Mouse (Mus musculus) cerebellum, postnatal 14 days (tissue): ENCODE measurements around the gene Mab21l1.

Source experiments
- DNase-seq, 2 experiments: peaks; one replicate each; pipeline ENCODE4 v3.0.0; 2021; ENCODE audit warnings: mixed read lengths in 2 of 2

Mab21l1 gene

DNA sequence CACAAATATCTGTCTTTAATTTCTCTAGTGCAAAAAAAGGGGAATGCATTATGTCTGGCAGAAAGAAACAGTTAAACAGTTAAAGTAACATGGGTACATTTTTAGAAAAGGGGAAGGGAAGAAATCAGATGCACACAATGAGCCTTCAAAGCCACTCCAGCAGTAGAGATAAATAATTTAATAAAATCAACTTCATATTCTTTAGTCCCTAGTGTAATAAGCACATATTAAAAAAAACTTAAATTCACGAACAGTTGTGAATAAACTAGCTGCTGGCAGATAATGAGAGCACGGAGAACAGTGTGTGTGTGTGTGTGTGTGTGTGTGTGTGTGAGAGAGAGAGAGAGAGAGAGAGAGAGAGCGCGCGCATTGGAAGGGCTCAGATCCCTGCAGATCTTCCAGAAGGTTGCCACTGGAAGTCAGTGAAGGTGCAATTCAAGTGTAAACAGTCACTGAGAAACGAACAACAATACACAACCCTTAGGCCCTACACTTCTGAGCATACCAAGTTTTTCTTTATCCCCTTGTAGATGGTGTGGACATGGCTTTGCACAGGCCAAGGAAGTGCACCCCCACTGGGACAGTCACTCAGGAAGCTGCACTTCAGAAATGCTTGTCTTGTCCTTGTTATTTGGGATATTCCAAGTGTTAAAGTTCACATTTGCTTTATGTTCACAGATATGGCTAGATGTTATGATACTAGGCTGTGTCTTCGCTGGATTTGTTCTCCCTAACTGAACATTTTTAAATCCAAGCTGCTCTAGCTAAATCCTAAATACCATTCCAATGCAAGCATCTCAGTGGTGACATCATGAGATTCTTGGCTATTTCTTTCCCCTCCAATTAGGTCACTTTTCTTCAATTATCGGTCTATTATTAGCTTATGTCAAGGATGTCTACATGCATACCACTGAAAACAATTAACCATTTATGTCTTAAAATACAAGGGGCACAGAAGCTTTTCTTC is 3.3 kb upstream of the Mab21l1 start:
- peak; percentile 74 to 78 for DNase-seq

DNA sequence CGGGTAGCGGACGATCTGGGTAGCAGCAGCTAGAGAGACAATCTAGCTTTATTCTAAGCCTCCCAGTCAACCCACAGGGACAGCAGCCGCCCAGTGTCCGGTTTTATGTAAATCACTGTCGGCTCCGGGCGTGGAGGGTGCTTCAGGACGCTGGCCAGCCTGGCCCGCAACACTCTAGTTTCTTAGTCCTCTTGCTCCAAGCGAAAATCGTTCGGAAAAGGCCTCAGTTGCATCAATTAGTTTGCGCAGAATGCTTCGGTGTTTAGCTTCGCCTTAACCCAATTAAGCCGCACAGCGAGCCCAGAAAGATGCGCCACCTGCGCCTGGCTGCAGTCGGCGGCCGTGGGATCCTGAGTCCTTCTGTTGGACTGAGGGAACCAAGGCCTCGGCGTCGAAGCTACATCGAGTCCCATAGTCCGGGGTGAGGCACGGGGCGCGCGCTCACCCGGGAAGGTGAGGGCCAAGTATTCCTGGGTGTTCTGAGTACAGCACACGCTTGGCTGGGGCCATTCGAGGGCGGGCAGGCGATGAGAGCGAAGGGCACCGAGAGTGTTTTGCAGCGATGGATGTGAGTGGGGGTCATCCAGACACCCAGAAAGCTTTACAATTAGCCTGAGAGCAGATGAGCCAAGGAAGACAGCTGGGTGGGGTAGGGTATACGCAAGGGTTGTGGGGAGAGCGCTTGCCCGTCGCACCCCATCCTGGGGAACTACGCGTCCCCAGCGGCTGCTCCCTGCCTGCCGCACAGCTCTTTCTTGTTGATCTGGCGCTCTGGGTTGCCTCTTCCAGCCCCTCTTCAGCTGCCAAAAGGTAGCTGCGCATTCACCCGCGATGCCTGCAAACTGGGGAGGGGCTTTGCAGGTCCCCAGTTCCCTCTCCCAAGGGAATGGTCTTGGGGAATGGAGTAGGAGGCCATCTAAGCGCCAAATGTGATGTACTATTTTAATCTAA is 1.9 kb upstream of the Mab21l1 start:
- DNase-seq = peak; percentile 80 to 82

DNA sequence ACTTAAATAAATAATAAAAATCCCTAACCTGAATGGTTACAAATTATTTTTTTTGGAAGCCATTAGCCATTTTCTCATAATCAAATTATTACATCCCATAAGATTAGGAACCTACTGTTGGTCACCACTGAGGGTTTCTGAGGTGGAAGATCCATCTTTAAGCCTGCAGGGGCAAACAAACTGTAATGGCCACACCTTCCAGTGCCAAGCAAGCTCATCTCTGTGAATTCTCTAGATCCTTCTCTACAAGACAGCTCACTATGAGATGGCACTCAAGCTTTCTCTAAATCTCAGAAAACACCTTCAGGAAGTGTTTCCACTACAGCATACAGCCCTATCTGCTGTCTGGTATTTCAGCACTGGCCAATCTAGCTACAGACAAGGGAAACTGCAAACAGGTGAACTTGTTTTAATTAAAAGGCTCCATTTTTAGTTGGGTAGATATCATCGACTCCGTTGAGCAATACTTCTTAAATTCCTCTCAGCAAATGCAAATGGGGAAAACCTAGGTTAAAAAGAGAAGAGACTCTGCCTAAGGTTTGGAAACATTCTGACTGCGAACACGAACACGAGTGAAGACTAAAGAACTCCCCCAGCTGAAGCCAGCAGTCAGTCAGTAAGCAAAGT is 768 bp upstream of the Mab21l1 start:
- DNase-seq = peak in 1 of 2 experiments; percentile 55

DNA sequence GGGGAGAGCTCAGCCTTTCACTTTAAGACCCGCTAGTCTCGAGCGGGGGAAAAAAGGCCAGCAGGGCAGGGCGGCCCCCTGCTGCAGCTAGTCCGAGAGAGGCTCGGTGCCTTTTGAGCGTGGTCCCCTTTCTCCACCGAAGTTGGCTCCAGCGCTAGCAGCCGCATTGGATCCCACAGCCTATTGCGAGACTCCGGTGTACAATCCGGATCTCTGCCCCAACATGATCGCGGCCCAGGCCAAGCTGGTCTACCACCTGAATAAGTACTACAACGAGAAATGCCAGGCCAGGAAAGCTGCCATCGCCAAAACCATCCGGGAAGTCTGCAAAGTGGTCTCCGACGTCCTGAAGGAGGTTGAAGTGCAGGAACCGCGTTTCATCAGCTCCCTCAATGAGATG is 461 bp downstream of the Mab21l1 start:
- peak; percentile 69 to 77 for DNase-seq

DNA sequence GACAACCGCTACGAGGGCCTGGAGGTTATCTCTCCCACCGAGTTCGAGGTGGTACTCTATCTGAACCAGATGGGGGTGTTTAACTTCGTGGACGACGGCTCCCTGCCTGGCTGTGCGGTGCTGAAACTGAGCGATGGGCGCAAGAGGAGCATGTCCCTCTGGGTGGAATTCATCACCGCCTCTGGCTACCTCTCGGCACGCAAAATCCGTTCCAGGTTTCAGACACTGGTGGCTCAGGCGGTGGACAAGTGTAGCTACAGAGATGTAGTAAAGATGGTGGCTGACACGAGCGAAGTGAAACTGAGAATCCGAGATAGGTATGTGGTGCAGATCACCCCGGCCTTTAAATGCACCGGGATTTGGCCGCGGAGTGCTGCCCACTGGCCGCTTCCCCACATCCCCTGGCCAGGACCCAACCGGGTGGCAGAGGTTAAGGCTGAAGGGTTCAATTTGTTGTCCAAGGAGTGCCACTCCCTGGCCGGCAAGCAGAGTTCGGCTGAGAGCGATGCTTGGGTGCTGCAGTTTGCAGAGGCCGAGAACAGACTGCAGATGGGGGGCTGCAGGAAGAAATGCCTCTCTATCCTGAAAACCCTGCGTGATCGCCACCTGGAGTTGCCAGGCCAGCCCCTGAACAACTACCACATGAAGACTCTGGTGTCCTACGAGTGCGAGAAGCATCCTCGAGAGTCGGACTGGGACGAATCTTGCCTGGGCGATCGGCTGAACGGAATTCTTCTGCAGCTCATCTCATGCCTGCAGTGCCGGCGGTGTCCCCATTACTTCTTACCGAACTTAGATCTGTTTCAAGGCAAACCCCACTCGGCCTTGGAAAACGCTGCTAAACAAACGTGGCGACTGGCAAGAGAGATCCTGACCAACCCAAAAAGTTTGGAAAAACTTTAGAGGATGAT is 1.1 kb downstream of the Mab21l1 start:
- peak; percentile 80 to 83 for DNase-seq

DNA sequence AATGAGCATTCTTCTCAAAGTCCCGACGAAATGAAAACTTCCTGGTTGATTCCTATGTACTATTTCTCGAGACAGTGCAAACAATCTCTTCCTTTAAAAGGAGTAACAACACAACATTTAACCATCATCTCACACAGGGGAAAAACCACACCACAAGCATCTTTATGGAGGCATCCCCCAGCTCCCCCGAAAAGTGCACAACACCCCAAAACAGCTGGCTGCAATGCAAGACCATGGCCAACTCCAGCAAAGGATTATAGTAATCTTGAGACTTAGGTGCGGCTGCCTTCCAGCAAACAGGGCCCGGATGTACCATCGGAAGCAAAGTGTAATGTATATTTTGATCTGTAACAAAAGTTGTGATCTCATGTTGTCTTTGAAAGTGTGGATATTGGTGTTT is 1.8 kb downstream of the Mab21l1 start:
- DNase-seq = peak in 1 of 2 experiments; percentile 46

DNA sequence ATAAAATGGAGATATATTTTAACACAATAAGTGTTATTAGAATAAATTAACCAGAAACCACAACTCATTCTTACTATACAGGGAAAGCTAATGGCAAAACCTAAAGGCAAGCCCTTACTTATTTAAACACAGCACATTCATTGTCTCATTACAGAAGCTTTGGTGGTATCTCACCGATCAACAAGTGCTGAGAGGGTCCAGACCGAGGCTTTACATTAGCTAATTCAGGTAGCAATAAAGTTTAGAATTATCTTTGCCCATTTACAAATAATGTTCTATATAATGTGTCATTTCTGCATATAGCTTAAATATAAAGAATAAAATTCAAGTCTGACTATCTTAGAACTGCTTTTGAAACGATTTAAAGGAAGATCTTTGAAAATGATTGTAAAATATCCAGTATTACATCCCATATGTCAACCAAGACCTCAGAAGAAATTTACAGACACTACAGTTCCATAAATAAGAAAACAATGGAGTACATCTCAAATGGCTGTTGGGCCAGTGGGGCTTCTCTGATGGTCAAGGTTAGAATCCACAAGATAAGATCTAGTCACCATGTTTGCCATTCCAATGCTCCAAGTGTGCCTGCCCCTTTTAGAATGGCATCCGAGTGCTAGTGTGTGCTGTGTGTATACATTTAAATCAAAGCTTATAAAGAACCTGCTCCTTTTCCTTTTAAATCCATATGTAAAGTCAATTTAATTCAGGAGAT is 3.1 kb downstream of the Mab21l1 start:
- DNase-seq = peak; percentile 38 to 56

DNA sequence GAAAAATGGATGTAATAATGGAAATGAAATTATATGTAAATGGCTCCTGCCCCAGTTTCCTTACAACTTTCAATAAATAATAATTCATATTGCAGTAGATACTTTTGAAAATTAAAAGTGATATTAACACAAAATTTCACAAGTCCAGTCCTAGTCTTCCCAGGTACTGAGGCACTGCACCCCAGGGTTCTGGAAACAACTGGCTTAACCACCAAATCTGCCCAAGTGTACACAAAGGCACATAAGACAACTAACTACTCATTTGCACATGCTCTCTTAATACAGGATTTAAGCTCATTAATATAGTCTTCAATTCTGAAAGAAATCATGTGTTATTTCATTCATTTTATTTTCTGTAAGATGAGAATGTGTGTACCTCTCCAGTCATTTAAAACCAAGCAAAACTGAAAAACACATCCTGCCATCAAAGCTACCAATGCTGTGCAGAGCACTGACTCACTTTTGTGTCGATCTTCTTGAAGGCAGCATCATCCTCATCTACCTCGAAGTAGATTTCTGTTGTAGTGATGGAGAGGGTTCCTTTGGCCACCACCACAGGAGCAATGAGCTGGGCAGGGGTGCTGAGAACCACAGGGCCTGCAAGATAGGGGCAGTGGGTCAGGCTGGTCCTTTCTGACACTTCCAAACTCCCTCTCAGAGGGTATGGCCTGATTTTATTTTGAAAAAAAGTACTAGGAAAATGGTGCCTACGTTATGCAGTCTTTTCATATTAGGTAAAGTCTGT is 3.8 kb downstream of the Mab21l1 start:
- peak; percentile 52 to 69 for DNase-seq

DNA sequence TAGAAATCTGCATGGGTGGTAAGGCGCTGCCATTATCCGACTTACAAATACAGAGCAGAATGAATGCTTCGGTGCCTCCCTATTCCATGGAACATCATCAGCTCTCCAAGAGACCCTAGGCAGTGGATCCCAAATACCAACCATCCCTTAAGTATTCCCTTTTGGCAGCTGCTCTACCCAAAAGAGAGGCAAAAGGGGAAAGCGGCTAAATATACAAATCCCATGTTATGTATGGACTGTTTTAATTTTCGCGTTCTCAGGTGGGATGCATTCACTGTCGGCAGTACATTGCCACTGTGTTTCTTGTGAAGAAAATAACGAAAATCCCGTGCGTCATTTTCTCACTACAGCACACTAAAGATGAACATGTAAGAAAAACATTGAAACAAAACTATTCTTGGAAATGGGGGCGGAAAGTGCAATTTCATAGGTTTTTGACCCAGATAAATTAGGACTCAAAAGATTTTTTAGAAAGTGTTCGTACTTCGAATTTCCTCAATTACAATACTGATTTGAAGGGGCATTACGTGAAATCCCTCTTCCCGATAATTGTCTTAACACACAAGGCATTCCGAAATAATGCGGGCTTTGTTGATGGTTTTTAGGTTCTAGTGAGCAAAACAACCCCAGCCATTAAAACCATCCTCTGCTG is 4.7 kb downstream of the Mab21l1 start:
- peak in 1 of 2 experiments; percentile 61 for DNase-seq

DNA sequence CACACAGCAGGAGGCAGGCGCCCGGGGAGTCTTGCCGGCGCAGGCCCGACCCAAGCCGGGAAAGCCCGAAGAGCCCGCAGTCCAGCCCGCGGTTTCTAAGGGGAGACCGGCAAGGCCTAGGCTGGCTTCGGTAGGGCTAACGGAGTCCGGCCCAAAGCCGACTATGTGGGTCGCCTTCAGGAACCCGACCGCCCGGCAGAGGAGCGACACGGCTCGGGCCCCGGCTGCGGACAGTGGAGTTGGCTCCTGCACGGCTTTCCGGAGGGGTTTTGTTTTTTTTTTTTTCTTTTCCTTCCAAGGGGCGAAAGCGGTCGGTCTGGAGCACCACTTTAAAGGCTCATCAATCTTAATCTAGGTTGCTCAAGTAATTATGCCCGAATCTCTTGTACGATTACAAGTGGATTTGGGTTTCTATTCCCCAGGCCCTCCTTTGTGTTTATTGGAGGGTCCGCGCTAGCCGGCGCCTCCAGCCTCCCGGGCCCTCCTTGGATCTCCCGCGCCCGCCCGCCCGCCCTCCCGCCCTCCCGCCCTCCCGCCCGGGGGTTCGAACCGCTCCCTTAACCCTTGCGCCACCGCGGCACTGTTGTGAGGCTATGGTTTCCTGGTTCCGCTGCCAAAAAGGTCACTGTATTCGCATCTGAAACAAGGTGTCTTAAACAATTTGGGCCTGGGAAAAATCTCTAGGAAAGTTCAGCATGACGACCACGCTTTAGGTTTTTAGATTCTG is 5.3 kb downstream of the Mab21l1 start:
- DNase-seq = peak; percentile 83 to 84

DNA sequence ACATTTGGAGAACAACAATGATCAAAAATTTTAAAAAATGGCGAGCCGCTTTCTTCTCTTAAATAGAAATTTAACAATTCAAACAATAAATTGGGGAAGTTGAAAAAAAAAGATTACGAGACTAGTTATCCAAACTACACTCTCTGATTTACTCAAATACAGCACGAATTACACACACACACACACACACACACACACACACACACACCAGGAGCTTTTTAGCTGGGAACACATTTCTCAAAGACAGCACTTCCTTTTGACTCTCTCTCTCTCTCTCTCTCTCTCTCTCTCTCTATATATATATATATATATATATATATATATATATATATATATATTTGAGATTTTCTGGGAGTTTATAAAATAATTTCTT is 5.9 kb downstream of the Mab21l1 start:
- DNase-seq = peak; percentile 50 to 54

DNA sequence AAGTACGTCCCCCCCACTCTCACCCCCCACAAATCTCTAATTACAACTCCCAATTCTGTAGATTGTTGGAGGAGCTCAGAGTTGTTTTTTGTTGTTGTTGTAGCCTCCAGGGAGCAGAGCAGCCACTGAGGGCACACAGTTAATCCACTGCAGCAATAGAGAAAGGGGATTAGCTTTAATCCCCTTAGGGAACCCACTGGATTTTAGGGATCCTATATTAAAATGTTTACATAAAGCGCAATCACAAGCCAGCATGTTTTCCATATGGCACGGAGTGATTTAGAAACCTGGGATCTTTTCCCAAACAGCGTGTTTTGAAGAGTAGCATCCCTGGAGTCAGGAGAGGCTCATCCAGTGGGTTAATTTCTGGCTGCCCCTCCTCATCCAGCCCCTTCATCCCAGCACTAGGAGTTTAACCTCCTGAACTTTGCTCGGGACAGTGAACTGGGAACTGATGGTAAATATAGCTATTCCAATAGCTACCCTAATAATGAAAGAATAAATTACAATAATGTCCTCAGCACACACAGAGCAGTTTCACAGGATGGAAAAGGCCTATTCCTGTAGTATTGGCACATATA is 6.4 kb downstream of the Mab21l1 start:
- DNase-seq = peak in 1 of 2 experiments; percentile 38

DNA sequence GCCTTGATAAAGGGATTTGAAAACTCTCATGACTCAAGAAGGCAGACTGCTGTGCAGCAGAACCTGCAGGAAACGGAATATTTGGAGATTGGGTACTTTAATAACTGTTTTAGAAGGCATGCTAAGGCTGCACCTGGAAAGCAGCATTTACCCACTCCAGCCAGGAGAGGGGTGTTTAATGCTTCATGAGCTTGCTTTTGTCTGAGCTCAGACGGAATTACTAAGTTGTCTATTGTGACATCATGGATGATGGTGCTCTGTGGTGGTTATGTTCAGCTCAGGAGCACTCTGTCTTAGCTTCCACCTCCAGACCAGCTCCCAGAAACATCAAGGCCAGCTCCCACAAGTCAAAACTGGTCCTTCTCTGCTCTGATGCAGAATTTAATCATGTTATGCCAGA is 7.5 kb downstream of the Mab21l1 start:
- peak in 1 of 2 experiments; percentile 39 for DNase-seq

DNA sequence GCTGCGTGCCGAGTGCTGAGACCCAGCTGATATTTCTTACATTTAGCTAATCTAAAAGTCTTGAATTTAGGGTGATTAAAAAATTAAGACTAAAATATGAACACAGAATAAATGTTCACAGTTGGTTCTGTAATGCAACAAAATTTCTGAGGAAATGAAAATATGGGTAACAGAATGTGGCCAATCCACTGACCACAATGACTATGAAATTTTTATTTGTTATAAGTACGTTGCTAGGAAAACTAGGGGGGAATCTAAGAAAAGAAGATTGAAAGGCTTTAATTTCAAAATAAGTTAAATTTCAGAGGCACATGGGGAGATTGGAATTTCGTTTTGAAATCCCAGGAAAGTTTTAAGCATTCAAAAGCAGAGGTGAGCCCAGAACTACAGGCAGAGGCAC is 8.3 kb downstream of the Mab21l1 start:
- no peak for DNase-seq

DNA sequence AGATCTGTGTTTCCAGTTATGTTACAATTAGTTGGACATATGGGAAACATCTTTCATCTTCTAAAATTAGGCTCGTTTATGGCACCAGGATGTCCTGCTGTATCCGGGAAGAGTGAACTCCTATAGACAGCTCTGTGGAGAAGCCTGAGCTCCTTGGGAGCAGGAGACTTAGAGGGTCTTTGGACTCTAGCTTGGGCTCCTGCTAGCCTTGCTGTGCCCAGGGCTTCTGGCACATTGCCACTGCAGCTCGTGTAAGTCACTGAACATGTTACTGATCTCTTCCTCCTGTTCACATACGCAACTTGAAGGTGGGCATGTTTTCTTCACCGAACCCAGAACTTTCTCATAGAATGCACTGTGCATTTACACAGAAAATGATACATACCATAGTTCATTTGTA is 9.9 kb downstream of the Mab21l1 start:
- DNase-seq = peak; percentile 79 to 80

DNA sequence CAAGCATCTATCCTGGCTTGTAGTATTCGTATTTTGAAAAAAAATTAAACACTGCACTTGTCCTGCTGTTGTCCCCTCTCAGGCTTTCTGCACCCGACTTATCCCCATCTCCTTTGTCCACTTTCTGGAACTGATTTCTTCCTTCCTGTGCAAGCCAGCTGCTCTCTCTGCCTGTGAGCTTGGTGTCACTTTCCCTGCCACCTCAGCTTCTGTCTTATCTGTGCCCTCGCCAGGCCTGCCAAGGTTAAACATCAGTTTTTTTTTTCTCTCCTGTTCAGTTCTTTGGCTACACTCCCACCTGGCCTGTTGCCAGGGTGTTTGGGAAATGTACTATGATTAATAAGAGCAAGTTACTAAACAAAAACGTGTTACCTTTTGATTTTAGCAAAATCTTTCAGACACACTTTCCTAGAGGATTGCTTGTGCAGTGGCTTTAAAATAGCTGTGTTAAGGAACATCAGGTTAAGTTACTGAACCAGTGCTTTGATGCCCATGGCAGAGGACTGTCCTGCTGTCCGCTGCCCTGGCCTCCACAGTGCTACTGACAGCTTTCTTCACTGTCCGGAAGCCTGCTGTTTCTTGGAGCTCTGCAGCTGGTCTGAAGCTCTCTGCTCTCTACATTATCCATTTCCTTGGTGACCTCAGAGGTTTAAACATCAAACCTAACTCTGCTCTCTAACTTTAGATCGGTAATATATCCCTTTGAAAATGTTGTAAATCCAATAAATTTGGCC is 11.7 kb downstream of the Mab21l1 start:
- peak; percentile 79 to 90 for DNase-seq

DNA sequence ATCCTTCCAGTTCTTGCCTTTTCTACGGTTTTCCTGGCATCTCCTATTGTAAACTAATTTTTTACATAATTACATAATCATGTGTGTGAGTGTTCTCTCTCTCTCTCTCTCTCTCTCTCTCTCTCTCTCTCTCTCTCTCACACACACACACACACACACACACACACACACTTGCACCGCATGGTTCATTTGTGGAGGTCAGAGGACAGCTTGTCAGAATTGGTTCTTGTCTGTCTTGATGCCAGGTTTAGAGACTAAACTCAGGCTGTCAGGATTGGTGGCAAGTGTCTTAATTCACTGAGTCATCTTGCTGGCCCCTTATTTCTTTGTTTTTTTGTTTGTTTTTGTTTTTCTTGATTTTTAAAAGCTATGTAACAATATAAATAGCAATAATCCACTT is 12.5 kb downstream of the Mab21l1 start:
- DNase-seq = peak in 1 of 2 experiments; percentile 30
